Mouse (Mus musculus): ENCODE results near the gene Megf11. TPM values are rescaled to one million over a fixed set of nuclear protein-coding genes. Genes with fewer than 3 reads are reported as not detected.

Megf11 gene
- total and polyA plus RNA-seq, 3 experiments = 0.08 to 0.93 TPM; not detected in 1

- no peak overlapping the region for H3K27ac ChIP-seq (ENCODE audit: control insufficient read depth, low read depth, low read length)
- H3K9ac ChIP-seq (ENCODE audit: control insufficient read depth, low read depth, low read length, poor library complexity, severe bottlenecking) = no peak overlapping the region
- no peaks in the 10 kb centered on the region for H3K4me1 ChIP-seq (ENCODE audit: control insufficient read depth in 1 of 2, insufficient read depth in 2 of 2, low read length in 2 of 2)
- H3K27me3 ChIP-seq (ENCODE audit: control insufficient read depth in 1 of 2, insufficient read depth in 2 of 2, low read length in 2 of 2) = peaks cover 0 to 3% of the 10 kb centered on the region in 2 experiments
- TF ChIP-seq JUND (IDR thresholded peaks at IDR 0.05; ENCODE audit: low read depth, low read length) = no peak
- no peak for TF ChIP-seq GATA1 (IDR thresholded peaks at IDR 0.05; ENCODE audit: low read depth, low read length)
- TF ChIP-seq SIN3A (IDR thresholded peaks at IDR 0.05; ENCODE audit: low read length) = no peak
- no peak for TF ChIP-seq MYB (IDR thresholded peaks at IDR 0.05; ENCODE audit: low read depth, low read length)
- TF ChIP-seq ETS1 (IDR thresholded peaks at IDR 0.05; ENCODE audit: low read depth, low read length) = no peak
- TF ChIP-seq MAX (IDR thresholded peaks at IDR 0.05; ENCODE audit: low read length) = no peak
- TF ChIP-seq HCFC1 (IDR thresholded peaks at IDR 0.05; ENCODE audit: low read depth, low read length) = no peak
- no peak for TF ChIP-seq MEF2A (IDR thresholded peaks at IDR 0.05; ENCODE audit: extremely low read depth, insufficient replicate concordance, low read depth, low read length, poor library complexity, severe bottlenecking)
- TF ChIP-seq MXI1 (IDR thresholded peaks at IDR 0.05; ENCODE audit: low read depth, low read length) = no peak
- no peak for TF ChIP-seq TAL1 (IDR thresholded peaks at IDR 0.05; ENCODE audit: low read length)
- no peak for TF ChIP-seq POLR2A (IDR thresholded peaks at IDR 0.05; ENCODE audit: control insufficient read depth in 1 of 2, insufficient read depth in 1 of 2, low read depth in 1 of 2, low read length in 2 of 2, poor library complexity in 1 of 2)
- no peak for TF ChIP-seq POLR2AphosphoS2 (IDR thresholded peaks at IDR 0.05; ENCODE audit: low read length)
- TF ChIP-seq CTCF (IDR thresholded peaks at IDR 0.05 in 2 of 3, conservative IDR thresholded peaks at IDR 0.05 in 1 of 3; ENCODE audit: control insufficient read depth in 1 of 3, insufficient read depth in 1 of 3, low read depth in 2 of 3, low read length in 3 of 3, poor library complexity in 1 of 3, severe bottlenecking in 1 of 3) = no peak
- TF ChIP-seq SMC3 (IDR thresholded peaks at IDR 0.05; ENCODE audit: low read depth, low read length) = no peak
- no peak for TF ChIP-seq CHD2 (IDR thresholded peaks at IDR 0.05; ENCODE audit: low read length)
- TF ChIP-seq ZC3H11A (IDR thresholded peaks at IDR 0.05; ENCODE audit: low read depth, low read length) = no peak
- TF ChIP-seq MYC (IDR thresholded peaks at IDR 0.05; ENCODE audit: low read depth, low read length) = no peak
- DNase-seq (ENCODE audit: low read depth, low spot score) = no peak
- no peak overlapping the region for H3K4me3 ChIP-seq (ENCODE audit: control insufficient read depth in 1 of 2, insufficient read depth in 1 of 2, low read depth in 2 of 2, low read length in 2 of 2)
- H3K79me2 ChIP-seq (ENCODE audit: control insufficient read depth, insufficient read depth, low read length, poor library complexity) = no peaks in the 10 kb centered on the region
- no peaks in the 10 kb centered on the region for H3K9me3 ChIP-seq (replicated peaks; ENCODE audit: insufficient read depth, low read length)
- no peaks in the 10 kb centered on the region for H3K36me3 ChIP-seq (ENCODE audit: control insufficient read depth in 1 of 2, insufficient read depth in 2 of 2, low read length in 2 of 2)
Measured at GRCm38 (mm10) chr9:64609546-64609945, 224.1 kb downstream of the Megf11 start.

GRCm38 (mm10) chr9:64612121-64612983 lies 226.9 kb downstream of the Megf11 start:
- Histone ChIP-seq H3K9ac (ENCODE audit: control insufficient read depth, low read depth, low read length, poor library complexity, severe bottlenecking) (no peak overlapping the region), H3K4me3 (ENCODE audit: control insufficient read depth in 1 of 2, insufficient read depth in 1 of 2, low read depth in 2 of 2, low read length in 2 of 2) (no peak overlapping the region), H3K27me3 (ENCODE audit: control insufficient read depth in 1 of 2, insufficient read depth in 2 of 2, low read length in 2 of 2) (peaks cover 0 to 2% of the 10 kb centered on the region in 2 experiments; a peak in 2 of 4 replicates), H3K36me3 (ENCODE audit: control insufficient read depth in 1 of 2, insufficient read depth in 2 of 2, low read length in 2 of 2) (no peaks in the 10 kb centered on the region), H3K9me3 (replicated peaks; ENCODE audit: insufficient read depth, low read length) (no peaks in the 10 kb centered on the region), H3K27ac (ENCODE audit: control insufficient read depth, low read depth, low read length) (no peak overlapping the region), H3K79me2 (ENCODE audit: control insufficient read depth, insufficient read depth, low read length, poor library complexity) (no peaks in the 10 kb centered on the region), H3K4me1 (ENCODE audit: control insufficient read depth in 1 of 2, insufficient read depth in 2 of 2, low read length in 2 of 2) (no peaks in the 10 kb centered on the region)
- TF ChIP-seq TAL1 (IDR thresholded peaks at IDR 0.05; ENCODE audit: low read length) = no peak
- no peak for DNase-seq (ENCODE audit: low read depth, low spot score)
